Mouse (Mus musculus) intestine, embryonic 14.5 days (tissue): ENCODE data around the gene Jmjd1c. TPM values are rescaled to one million over a fixed set of nuclear protein-coding genes. Genes with fewer than 3 reads are reported as not detected.

ENCODE experiments used
- ATAC-seq: fragments of 200-750 bp; cut with Nextera tagmentation; replicated peaks from 2 replicates; pipeline ENCODE4 v1.8.0; 2017; ENCODE audit warnings: low read depth, moderate number of reproducible peaks, moderate TSS enrichment, moderate library complexity; ENCODE audit not compliant: low FRiP score, low TSS enrichment
- DNase-seq: peaks from one replicate; pipeline ENCODE4 v3.0.0-alpha.2; 2018; ENCODE audit warnings: low spot score
- H3K27ac ChIP-seq: fragments of 300-500 bp; sonication (generic); 2 replicates; pipeline ENCODE4 v1.5.1; 2014; ENCODE audit warnings: low read depth, mild to moderate bottlenecking, control low read depth
- H3K27me3 ChIP-seq: fragments of 300-500 bp; sonication (generic); replicated peaks from 2 replicates; pipeline ENCODE4 v1.6.1; 2014; ENCODE audit warnings: low read length, control low read depth; ENCODE audit not compliant: control insufficient read depth, insufficient read depth
- H3K36me3 ChIP-seq: fragments of 300-500 bp; sonication (generic); 2 replicates; pipeline ENCODE4 v1.6.1; 2014; ENCODE audit warnings: low read length, control low read depth; ENCODE audit not compliant: control insufficient read depth, insufficient read depth
- H3K4me1 ChIP-seq: fragments of 300-500 bp; sonication (generic); replicated peaks from 2 replicates; pipeline ENCODE4 v1.6.1; 2014; ENCODE audit warnings: low read length, control low read depth, mixed read lengths; ENCODE audit not compliant: control insufficient read depth, insufficient read depth
- H3K4me2 ChIP-seq: fragments of 300-500 bp; sonication (generic); 2 replicates; pipeline ENCODE4 v1.6.1; 2014; ENCODE audit warnings: low read length
- H3K4me3 ChIP-seq: fragments of 300-500 bp; sonication (generic); 2 replicates; pipeline ENCODE4 v1.5.1; 2014; ENCODE audit warnings: low read depth, low read length, control low read depth, mixed read lengths
- H3K9ac ChIP-seq: fragments of 300-500 bp; sonication (generic); 2 replicates; pipeline ENCODE4 v1.6.1; 2014; ENCODE audit warnings: mild to moderate bottlenecking, low read length
- H3K9me3 ChIP-seq: fragments of 300-500 bp; sonication (generic); 2 replicates; pipeline ENCODE4 v1.6.1; 2016; ENCODE audit warnings: low read length, control low read depth; ENCODE audit not compliant: control insufficient read depth
- WGBS: fragments of 180-500 bp; shearing (Covaris S2); extraction: QIAGEN DNeasy Blood & Tissue Kit; methylation state at CpG from one replicate; pipeline ENCODE4 v1.1.7; 2014; 5-methylcytosine and 5-hydroxymethylcytosine counted together
- polyA plus RNA-seq: library from polyadenylated mRNA; unstranded; fragments of >200 nt; fragmentation: Nextera tagmentation; extraction: Ambion mirVana; gene quantifications from 2 replicates; pipeline ENCODE4 v1.2.1, GENCODE M21; 2014

Gene Jmjd1c
- polyA plus RNA-seq, 1 experiment from 2014 or later: 47.5 TPM

GRCm38 (mm10) chr10:67218873-67219565 lies 123.1 kb downstream of the Jmjd1c start:
- H3K4me2 ChIP-seq: no peak overlapping the region
- H3K9ac ChIP-seq: no peak overlapping the region
- H3K4me3 ChIP-seq: no peak overlapping the region
- ATAC-seq (no peak), DNase-seq (no peak)
- H3K9me3 ChIP-seq: no peaks in the 10 kb centered on the region
- H3K27ac ChIP-seq: no peak overlapping the region
- H3K36me3 ChIP-seq: peaks cover 50% of the 10 kb centered on the region
- no peaks in the 10 kb centered on the region for H3K4me1 ChIP-seq
- WGBS: 93% methylated on average over 18 of the region's 18 CpGs
- H3K27me3 ChIP-seq: no peaks in the 10 kb centered on the region

GRCm38 (mm10) chr10:67220251-67220650 lies 124.3 kb downstream of the Jmjd1c start:
- Histone ChIP-seq H3K27me3 (no peaks in the 10 kb centered on the region), H3K27ac (no peak overlapping the region), H3K36me3 (peaks cover 61% of the 10 kb centered on the region), H3K4me2 (no peak overlapping the region), H3K4me1 (no peaks in the 10 kb centered on the region), H3K9ac (no peak overlapping the region), H3K4me3 (no peak overlapping the region), H3K9me3 (no peaks in the 10 kb centered on the region)
- no peak for ATAC-seq
- WGBS: 91% methylated on average over 4 of the region's 4 CpGs
- DNase-seq: no peak

- H3K9ac ChIP-seq: no peak overlapping the region
- H3K27ac ChIP-seq: no peak overlapping the region
- WGBS: 64% methylated on average over 5 of the region's 5 CpGs
- no peak overlapping the region for H3K4me2 ChIP-seq
- H3K9me3 ChIP-seq: no peaks in the 10 kb centered on the region
- peaks cover 70% of the 10 kb centered on the region for H3K36me3 ChIP-seq
- no peak overlapping the region for H3K4me3 ChIP-seq
- ATAC-seq (no peak), DNase-seq (no peak)
- H3K4me1 ChIP-seq: no peaks in the 10 kb centered on the region
- no peaks in the 10 kb centered on the region for H3K27me3 ChIP-seq
Measured at GRCm38 (mm10) chr10:67221284-67221683, 125.4 kb downstream of the Jmjd1c start.

GRCm38 (mm10) chr10:67223942-67224341 lies 128.0 kb downstream of the Jmjd1c start:
- H3K4me2 ChIP-seq: no peak overlapping the region
- no peak overlapping the region for H3K9ac ChIP-seq
- 68% methylated on average over 3 of the region's 4 CpGs for WGBS
- H3K27ac ChIP-seq: no peak overlapping the region
- peaks cover 64% of the 10 kb centered on the region for H3K36me3 ChIP-seq
- H3K9me3 ChIP-seq: no peaks in the 10 kb centered on the region
- DNase-seq: no peak
- no peak for ATAC-seq
- no peaks in the 10 kb centered on the region for H3K27me3 ChIP-seq
- 0 out of 2 replicates have a peak, but pooled peaks cover under 1% of the 10 kb centered on the region for H3K4me1 ChIP-seq
- no peak overlapping the region for H3K4me3 ChIP-seq

- H3K9ac ChIP-seq: no peak overlapping the region
- H3K27ac ChIP-seq: no peak overlapping the region
Measured at GRCm38 (mm10) chr10:67225528-67225927, 129.6 kb downstream of the Jmjd1c start.

GRCm38 (mm10) chr10:67226109-67226508 lies 130.2 kb downstream of the Jmjd1c start:
- peaks cover 59% of the 10 kb centered on the region for H3K36me3 ChIP-seq
- no peaks in the 10 kb centered on the region for H3K9me3 ChIP-seq
- no peaks in the 10 kb centered on the region for H3K27me3 ChIP-seq
- no peak for DNase-seq
- ATAC-seq: no peak
- H3K4me1 ChIP-seq: peaks cover 9% of the 10 kb centered on the region
- no peak overlapping the region for H3K4me2 ChIP-seq
- no peak overlapping the region for H3K27ac ChIP-seq
- H3K9ac ChIP-seq: no peak overlapping the region
- H3K4me3 ChIP-seq: no peak overlapping the region
- 71% methylated on average over 7 of the region's 7 CpGs for WGBS

More at GRCm38 (mm10) chr10:67225528-67225927, 129.6 kb downstream of the Jmjd1c start:
- Histone ChIP-seq H3K4me3 (no peak overlapping the region), H3K27me3 (no peaks in the 10 kb centered on the region), H3K9me3 (no peaks in the 10 kb centered on the region), H3K4me2 (no peak overlapping the region), H3K36me3 (peaks cover 58% of the 10 kb centered on the region), H3K4me1 (peaks cover 9% of the 10 kb centered on the region)
- no peak for ATAC-seq
- 90% methylated on average over 6 of the region's 6 CpGs for WGBS
- DNase-seq: no peak

GRCm38 (mm10) chr10:67226543-67226942 lies 130.6 kb downstream of the Jmjd1c start:
- Histone ChIP-seq H3K4me2 (no peak overlapping the region), H3K27ac (no peak overlapping the region; the same call in 1 of the 2 replicates), H3K36me3 (peaks cover 59% of the 10 kb centered on the region), H3K9me3 (no peaks in the 10 kb centered on the region), H3K4me3 (no peak overlapping the region), H3K4me1 (peaks cover 9% of the 10 kb centered on the region), H3K9ac (no peak overlapping the region), H3K27me3 (no peaks in the 10 kb centered on the region)
- ATAC-seq: no peak
- DNase-seq: no peak
- WGBS: 82% methylated on average over 14 of the region's 14 CpGs

GRCm38 (mm10) chr10:67230439-67230838 lies 134.5 kb downstream of the Jmjd1c start:
- H3K4me2 ChIP-seq: no peak overlapping the region
- WGBS: 56% methylated on average over 6 of the region's 6 CpGs
- H3K9ac ChIP-seq: no peak overlapping the region
- DNase-seq (no peak), ATAC-seq (0 out of 2 replicates have a peak, but pooled peaks have one; percentile 60)
- no peak overlapping the region for H3K4me3 ChIP-seq
- H3K27ac ChIP-seq: no peak overlapping the region
- H3K36me3 ChIP-seq: peaks cover 70% of the 10 kb centered on the region
- H3K4me1 ChIP-seq: peaks cover 9% of the 10 kb centered on the region
- H3K27me3 ChIP-seq: no peaks in the 10 kb centered on the region
- H3K9me3 ChIP-seq: no peaks in the 10 kb centered on the region

GRCm38 (mm10) chr10:67247145-67247544 lies 151.2 kb downstream of the Jmjd1c start:
- peak; percentile 63 for DNase-seq
- H3K36me3 ChIP-seq: peaks cover 68% of the 10 kb centered on the region
- no peak for ATAC-seq
- no peaks in the 10 kb centered on the region for H3K27me3 ChIP-seq
- no peak overlapping the region for H3K9ac ChIP-seq
- no peak overlapping the region for H3K27ac ChIP-seq
- no peaks in the 10 kb centered on the region for H3K9me3 ChIP-seq
- 88% methylated on average over 4 of the region's 4 CpGs for WGBS
- H3K4me2 ChIP-seq: no peak overlapping the region
- H3K4me3 ChIP-seq: no peak overlapping the region
- no peaks in the 10 kb centered on the region for H3K4me1 ChIP-seq
